Mouse (Mus musculus): ENCODE data around the gene Pwp2.
"Not testable (repeated sequence)": the region's sequence is repeated elsewhere in the genome, so short reads cannot be mapped to it uniquely, and the experiment has no call there.

The Pwp2 gene

DNA sequence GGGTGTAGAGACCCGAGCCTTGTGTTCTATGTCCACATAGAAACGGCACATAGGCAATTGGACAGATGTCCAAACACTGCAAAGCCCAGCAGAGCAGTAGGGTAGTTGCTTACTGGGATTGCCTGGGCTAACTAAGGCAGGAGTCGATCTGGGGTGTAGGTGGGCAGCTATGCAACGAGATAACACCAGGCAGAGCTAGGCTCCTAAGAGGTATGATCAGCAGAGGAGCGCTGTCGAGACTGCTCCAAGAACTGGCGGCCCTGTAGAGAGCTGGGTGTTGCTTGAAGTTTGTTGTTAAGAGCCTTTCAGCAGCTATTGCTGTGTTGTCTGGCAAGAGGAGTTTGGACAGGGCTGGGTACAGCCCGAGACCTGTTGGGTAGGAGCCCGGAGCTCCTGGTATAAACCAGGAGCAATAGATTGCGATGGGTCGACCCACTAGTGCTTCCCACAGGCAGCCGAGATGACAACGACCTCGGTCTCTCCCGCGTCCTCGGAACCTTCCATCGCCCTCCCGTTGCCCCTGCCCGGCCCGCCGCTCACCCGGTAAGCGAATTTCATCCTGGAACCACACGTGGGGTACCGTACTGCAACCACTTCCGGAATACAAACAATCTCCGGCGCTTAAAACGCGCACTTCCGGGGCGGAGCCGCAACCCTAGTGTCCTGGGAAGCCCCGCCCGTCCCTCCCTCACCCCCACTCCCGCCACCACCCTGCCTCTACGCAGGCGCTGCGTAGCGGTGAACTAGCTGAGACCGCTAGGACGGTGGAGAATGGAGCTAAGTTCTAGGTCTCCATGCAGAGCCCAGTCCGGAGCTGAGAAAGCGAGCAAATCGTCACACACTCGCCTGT lies at the start of gene Pwp2:
Gene Pwp2 (minus strand): TSS at position 619 of the 850 bp plus-strand sequence.
- peak; percentile 86 to 92 for DNase-seq

DNA sequence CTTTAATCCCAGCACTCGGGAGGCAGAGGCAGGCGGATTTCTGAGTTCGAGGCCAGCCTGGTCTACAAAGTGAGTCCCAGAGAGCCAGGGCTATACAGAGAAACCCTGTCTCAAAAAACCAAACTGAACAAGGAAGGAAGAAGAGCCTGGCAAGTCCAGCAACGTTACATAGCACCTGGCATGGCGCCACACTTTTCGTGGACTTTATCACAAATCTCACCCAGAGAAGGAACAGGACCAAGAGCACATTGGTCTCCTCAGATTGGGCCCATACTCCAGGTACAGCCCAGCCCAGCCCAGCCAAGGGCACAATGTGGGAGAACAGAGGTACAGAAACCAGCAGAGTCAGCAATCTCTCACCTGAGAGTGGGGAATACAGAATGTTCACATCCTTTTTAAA lies 48.8 kb upstream of the Pwp2 start:
- peak; percentile 58 to 77 for DNase-seq

DNA sequence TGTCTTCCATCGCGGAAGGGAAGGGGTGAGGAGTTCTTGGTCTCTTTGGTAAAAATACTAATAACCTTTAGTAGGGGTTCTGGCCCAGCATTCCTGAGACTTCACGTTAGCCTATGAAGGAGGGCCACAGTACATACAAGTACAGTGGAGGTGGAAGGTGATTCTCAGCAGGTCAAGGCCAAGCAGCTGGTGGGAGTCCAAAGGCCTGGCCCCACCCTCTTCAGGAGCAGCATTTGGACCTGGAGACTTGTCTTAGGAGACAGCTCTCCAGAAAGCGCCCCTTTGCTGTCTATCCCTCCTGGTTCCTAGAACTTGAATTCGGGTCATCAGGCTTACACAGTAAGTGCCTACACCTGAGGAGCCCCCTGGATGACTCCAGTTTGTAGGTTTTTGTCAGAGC lies 48.2 kb upstream of the Pwp2 start:
- DNase-seq = peak; percentile 36 to 37

DNA sequence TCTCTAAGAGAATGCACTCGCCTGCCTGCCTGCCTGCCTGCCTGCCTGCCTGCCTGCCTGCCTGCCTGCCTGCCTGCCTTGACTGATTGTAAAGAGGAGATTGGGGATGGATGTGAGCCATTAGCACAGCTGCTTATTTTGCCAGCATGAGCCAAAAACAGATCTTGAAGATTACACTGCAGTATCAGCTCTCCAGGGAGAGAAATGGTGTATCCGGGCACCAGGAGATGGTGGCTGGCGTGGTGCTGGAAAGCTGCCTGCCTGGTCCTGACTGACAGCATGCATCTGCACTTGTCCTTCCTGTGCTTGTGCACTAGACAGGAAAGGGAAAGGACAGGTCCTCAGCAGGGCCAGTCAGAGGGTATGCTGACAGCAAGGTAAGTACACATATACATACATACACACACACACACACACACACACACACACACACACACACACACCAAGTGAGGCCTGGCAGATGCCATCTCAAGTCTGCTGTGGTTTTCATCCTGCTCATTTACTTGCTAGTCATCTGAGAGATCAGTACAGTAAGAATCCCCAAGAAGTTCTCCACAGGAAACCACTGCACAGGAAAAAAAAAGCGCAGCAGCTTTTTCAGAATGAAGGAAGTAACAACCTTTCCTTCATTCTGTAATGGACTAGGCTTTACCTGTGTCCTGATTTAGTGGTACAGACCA lies 47.5 kb upstream of the Pwp2 start:
- DNase-seq = no peak

DNA sequence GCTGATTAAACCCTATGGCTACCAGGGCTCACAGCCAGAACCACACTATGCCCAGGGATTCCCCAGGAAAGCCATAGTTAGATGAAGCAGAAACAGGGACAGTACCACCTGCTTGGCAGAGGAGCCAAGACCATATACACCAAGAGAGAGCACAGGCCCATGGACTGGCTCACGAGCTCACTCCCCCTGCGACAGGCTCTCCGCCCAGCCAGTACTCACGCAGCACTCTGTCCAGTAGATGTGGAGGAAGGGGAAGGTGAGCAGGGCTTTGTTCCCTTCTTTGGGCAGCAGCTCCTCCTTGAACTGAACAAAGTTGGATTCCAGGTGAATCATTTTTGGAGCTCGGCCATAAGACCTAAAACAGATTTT lies 43.6 kb upstream of the Pwp2 start:
- no peak for DNase-seq

DNA sequence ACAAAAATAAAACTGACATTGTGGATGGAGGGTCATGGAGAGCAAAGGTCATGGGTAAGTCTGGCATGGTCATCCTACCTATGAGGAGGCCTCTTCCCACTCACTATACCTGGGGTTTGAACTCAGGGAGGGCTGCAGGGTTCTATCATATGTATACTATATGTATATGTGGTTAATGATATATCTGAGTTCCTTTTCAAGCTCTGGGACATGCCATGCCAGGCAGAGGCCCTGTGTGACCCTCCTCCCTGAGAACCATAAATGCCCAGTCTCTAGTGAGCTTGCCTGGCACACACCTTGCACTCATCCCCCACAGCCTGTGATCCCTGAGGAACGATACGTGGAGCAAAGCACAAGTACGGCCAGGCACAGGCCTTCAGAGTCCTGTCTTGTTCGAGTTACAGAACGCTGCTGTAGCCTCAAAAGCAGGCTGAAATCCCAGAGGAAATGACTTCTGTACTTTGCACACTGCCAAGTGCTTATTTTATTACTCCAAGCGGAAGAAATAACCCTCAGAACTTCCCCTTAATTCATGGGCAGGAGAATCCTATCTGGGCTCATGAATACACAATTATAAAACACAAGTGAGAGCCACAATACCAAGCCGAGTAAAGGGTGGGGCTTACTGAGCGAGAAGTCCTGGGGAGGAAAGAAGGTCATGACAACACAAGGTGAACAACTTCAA lies 43.1 kb upstream of the Pwp2 start:
- DNase-seq = peak; percentile 10 to 16

DNA sequence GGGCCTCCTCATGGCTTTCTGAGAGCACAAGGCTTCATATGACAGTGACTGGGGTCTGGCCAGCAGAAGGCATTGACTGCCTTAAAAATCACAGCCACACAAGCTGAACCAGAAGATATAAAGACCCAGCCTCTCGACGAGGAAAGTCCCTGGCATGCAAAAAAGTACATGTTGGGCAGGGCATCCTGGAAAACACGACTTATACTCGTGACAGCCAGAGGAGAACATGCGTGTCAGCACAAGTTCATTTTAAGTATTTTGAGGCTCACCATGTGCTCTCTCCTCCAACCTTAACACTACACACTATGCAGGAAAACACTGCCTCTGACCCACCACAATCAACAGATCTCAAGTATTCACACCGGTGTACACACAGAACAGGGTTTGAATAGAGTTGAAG lies 39.2 kb upstream of the Pwp2 start:
- DNase-seq = no peak

DNA sequence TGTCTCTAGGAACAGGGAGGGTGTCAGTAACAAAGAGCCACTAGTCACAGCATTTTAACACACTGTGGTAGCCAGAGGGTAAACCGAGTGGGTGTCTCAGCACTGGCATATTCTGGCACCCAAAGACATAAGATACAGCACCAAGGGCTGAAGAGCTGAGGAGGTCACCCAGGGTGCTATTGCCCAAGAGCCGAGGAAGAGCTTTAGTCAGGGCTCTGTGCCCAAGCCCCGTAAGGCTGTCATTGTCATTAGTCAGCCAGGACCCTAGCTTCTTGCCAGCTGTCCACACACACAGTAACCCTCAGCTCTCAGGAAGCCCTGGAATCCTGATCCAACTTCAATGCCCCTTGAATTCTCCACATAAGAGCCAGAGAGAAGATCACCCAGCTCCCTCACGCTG lies 38.0 kb upstream of the Pwp2 start:
- no peak for DNase-seq

DNA sequence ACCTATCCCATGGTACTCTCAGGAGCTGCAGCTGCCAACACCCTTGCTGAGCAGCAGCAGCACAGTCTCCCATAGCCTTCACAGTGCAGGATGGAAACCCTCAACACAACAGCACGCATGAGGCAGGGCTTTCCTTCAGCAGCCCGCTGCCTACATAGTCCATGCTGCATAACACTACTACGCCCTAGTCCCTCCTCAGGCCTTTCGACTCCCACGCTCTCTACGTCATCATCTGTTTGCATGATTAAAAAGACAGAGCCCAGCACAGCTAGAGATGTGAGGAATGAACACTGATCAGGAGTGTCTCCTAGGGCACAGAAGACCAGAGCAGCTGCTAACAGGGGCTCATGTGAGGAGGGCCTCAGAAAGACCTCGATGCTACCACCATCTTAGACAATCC lies 36.4 kb upstream of the Pwp2 start:
- DNase-seq = no peak

DNA sequence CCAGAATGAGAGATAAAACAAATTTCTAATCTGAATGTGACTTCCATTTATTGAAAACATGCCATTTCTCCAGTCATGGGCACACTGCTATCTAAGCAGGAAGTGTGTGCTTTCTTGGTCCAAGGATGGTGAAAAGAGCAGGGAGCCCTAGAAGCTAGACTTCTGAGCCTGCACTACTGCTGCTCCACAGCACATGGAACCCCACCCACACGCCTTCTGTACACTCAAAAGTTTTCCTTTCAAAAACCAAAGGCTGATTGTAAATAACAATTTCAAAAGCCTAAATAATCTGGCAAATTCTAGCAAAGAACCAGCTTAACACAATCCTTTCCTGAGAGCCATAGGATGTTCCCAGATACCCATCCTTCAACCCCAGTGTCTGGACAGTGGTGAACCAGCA lies 34.6 kb upstream of the Pwp2 start:
- DNase-seq = no peak

DNA sequence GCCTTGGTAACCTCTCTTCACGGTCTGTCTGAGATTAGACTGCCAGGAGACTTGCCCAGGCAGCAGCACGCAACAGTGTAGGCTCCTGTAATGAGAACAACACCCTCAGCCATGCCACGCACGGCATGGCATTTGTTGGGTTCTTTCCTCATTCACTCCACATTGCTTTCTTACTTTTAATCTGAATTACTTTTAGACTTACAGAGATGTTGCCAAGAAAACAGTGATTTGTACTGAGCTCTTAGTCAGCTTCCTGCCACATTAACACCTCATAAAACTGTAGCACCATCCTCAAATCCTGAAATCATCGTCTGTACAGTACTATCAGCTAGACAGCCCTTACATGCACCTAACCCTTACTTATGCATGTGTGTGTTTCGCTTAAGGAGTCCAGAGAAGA lies 33.6 kb upstream of the Pwp2 start:
- DNase-seq = no peak

DNA sequence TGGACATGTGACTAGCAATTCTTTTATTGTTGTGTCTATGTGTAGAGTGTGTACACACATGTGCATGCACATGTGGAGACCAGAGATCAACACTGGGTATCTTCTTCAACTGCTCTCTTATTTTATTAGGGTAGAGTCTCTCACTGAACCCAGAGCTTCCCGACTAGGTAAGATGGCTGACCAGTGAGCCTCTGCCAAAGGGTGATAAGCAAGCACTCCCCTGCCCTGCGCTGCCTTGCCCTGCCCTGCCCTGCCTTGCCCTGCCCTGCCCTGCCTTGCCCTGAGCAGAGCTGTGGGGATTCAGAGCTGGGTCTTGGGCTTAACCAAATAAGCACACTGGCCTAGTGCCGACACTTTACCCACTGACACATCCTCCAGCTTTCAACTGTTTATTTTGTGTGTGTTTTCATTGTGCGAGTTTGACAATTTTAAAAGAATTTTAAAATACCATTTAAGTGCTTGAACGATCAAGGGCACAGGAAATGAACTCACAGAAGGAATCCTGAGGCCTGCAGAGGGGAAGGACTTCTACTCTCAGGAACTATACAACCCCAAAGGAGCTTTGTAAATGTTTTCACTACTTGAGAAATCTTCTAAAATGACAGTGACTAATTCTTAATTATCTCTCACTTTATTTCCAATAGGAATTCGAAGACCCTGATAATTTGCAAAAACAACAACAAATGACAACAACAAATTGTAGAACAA lies 31.6 kb upstream of the Pwp2 start:
- no peak for DNase-seq

DNA sequence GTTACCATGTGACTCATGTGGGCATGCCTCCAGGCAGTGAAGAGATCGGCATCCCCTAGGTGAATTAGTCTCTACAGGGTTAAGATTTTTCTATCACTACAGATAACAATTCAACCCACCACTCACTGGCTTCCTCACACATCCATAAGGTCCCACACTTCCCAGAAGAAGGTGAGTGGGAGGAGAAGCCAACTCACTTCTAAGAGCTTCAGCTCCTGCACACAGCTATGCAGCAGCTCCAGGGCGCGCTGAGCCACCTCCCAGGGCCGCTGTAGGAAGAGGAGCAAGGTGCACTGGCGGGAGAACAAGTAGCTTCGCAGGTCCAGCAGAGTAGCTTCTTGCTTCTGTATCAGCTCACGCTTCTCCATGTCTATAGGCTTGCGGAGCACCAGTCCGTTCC lies 29.4 kb upstream of the Pwp2 start:
- DNase-seq = no peak

DNA sequence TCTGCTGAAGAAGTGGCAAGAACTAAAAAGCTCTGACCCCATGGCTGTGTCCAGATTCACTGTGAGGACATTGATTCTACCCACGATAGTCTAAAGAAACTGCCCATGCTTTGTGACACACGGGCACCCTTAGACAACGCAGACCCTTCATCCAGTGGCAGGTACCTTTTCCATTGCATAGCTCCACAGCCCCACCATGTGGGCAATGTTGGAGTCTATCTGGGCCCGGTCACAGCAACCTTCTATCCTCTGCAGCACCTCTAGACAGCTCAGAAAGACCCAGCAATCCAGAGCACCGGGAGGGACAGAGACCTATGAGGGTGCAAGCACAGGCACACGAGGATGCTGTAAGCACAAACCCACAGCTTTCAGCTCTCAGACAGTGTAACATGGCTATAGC lies 26.4 kb upstream of the Pwp2 start:
- DNase-seq = peak in 1 of 2 experiments; percentile 13

DNA sequence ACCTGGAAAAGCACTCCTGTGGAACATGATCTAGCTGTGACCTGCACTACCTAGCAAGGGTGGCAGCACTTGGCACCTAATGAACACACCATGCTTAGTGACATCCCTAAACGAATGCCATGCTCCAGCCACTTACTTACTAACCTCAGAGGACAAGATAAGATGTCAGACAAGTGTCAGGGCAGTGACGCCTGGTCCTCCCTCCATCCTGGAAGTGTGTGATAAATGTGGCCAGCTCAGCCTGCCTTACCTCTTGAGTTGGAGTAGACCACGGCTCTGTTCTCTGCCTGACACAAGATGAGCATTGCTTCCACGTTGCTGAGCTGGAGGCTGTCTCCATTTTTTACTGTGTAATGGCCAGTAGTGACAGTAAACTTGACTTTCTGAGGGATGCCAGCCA lies 16.2 kb upstream of the Pwp2 start:
- DNase-seq = no peak

DNA sequence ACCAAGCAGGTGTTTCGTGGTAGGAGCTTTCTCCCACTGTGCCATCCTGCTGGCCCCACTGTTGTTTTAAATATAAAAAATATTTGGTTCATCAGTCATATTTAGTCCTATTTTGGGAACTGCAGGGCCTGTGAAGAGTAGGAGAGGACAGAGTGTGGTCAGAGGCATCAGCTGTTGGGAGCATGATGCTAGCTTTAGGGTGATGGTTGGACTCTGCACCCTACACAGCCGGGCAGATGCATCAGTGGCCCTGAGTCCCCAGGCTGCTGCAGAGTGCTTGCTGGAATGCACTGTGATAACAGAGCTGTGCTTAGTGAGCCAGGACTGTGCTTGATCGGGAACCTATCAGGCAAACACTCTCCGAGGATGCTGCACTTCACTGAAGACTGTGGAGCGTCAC lies 8.0 kb upstream of the Pwp2 start:
- no peak for DNase-seq

DNA sequence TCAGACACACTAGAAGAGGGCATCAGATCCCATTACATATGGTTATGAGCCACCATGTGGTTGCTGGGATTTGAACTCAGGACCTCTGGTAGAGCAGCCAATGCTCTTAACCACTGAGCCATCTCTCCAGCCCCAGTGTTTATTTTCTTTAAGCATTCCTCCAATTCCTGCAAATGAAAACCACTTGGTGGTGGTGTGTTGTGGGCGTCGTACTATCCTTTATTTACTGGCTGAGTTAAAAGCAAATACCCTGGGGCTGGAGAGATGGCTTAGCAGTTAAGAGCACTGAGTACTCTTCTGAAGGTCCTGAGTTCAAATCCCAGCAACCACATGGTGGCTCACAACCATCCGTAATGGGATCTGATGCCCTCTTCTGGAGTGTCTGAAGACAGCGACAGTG lies 1.1 kb upstream of the Pwp2 start:
- DNase-seq = not testable (repeated sequence)

DNA sequence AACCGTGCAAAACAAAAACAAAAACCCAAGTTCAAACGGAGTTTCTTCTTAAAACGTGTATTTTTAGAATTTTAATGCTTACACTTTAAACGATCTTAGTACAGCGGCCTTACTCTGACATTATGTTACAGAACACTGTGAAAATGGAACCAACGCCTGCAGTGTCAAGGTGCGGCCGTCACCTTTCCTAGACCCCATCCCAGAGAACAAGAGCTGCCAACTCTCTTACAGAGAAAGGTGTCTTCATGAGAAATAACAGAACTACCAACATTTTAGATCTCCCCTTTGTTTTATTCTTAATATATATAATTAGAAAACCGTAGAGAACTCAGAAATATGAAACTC lies 404 bp upstream of the Pwp2 start:
- DNase-seq = no peak

DNA sequence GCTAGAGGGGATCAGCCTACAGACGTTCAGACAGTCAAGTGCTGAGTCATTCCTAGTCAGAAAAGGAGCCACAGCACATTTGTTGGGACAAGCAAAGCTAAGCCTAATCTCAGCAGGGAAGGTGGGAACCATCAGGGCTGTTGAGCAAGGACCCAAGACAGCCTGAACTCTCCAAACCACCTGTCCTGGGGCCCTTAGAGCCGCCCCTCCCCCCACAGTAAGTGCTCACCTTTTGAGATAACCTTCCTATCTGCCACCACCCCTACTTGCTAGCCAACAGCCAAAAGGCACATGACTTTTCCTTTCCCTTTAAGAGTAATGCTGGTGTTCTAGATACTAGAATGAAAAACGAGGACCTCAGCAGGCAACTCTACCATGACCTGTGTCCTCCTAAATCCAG lies 1.4 kb downstream of the Pwp2 start:
- DNase-seq = no peak

DNA sequence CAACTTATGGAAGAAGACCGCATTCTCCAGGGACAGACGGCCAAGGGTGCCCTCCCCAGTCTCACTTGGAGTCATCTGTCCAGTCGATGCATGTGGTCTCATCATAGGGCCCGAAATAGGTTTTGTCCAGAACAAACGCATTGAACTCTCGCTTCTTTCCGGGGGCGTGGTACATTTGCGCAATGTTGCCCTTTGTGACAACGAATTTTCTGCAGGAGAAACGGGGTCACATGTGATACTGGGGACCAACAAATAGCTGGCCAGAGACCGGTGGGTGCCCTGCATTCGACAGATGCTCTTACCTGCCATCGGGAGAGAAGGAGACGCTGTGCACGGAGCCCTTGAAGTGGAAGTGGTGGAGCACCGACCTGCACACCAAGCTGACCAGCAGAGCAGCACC lies 2.6 kb downstream of the Pwp2 start:
- no peak for DNase-seq

DNA sequence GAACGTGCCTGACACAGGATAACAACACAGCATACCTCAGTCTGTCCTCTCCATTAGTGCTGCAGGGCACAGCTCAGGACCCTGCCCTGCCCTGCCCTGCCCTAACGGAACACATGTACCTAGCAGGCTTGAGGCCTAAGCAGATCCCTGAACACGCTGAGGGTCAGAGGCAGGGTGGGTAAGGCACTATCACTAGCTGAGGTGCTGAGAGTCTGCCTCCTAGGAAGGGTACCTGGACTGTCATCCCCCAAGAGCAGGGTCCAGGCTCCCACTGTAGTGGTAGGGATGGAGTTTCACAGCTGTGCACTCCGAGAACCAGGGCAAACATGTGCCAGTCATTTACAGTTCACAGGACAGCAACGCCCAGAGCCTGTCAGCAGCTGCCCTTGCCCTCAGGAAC lies 10.5 kb downstream of the Pwp2 start:
- DNase-seq = no peak

DNA sequence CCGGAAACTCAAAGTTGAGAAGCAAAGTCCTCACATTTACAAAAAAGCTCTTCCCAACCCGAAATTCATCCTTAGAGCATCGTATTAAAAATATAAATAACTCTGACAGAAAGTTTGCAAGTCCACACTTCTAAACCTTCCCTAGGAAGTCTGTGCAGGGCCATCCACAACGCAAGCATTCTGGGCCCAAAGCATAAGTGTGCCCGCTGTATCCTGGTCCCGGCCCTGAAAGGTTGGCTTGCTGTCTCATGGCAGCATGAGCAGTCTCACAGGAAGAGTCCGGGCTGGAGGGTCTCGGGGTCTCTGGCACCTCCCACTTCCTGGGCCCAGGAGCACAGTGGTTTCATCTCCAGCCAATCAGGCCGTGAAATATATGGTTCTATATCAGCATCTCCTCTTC lies 13.4 kb downstream of the Pwp2 start:
- no peak for DNase-seq

DNA sequence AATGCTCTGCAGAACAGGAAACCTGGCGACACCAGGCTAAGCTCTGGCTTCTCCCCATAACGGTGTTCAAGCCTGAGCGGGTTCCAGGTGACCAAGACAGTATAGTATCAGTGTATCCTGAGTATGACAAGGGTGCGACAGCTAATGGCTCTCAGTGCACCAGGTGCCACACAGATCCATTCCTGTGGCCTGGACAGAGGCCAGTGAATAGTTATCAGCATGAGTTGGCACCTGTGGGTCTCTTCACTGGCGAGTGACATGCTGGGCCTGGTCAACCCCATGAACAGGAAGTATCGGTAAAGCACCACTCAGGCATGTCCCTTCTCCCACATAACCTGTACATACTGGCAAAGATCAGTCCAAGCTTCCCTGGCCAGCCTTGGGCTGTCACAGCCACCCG lies 13.9 kb downstream of the Pwp2 start:
- no peak for DNase-seq

DNA sequence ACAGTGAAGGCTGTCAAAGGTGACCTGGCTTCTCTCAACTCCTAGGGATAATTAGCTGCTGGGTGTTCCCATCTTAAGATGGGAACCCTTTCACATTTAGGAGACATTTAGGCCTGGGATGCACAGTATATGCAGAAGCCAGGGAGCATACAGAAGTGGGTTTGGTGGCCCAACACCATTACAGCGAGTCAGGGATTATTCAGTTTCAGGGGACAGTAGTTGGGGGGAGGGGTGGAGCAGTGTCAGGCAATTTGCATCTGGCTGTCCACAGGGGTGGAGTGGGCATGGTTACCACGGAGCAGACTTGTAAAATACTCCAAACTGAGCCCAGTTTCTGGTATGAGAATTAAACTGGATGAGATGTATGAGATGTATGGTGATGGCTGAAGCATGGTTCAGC lies 14.5 kb downstream of the Pwp2 start:
- DNase-seq = no peak
